Mouse (Mus musculus) kidney, adult 2 months (tissue): Measurements from ENCODE around the gene Pyroxd1.

Source experiments
- CTCF ChIP-seq: fragments of 200-500 bp; conservative IDR thresholded peaks from 2 replicates; pipeline ENCODE4 v1.5.1; 2011; ENCODE audit warnings: low read depth, mild to moderate bottlenecking, control low read depth, low read length, moderate library complexity, mixed read lengths; ENCODE audit not compliant: insufficient read depth, insufficient read length
- POLR2A ChIP-seq: fragments of 200-500 bp; IDR thresholded peaks from one replicate; pipeline ENCODE4 v1.6.1; 2011; ENCODE audit warnings: low read depth, low read length, control low read depth

- no peak for TF ChIP-seq POLR2A
- TF ChIP-seq CTCF: no peak
Measured at GRCm38 (mm10) chr6:142338961-142339360, 6.5 kb upstream of the Pyroxd1 start.
